Mouse (Mus musculus): Measurements from ENCODE around the gene Naaladl1. TPM values are rescaled to one million over a fixed set of nuclear protein-coding genes. Genes with fewer than 3 reads are reported as not detected.
"Not testable (repeated sequence)": the region's sequence is repeated elsewhere in the genome, so short reads cannot be mapped to it uniquely, and the experiment has no call there.

Gene Naaladl1
- total RNA-seq, 4 experiments from 2014 or later = 0.14 to 0.44 (median 0.17) TPM

DNA sequence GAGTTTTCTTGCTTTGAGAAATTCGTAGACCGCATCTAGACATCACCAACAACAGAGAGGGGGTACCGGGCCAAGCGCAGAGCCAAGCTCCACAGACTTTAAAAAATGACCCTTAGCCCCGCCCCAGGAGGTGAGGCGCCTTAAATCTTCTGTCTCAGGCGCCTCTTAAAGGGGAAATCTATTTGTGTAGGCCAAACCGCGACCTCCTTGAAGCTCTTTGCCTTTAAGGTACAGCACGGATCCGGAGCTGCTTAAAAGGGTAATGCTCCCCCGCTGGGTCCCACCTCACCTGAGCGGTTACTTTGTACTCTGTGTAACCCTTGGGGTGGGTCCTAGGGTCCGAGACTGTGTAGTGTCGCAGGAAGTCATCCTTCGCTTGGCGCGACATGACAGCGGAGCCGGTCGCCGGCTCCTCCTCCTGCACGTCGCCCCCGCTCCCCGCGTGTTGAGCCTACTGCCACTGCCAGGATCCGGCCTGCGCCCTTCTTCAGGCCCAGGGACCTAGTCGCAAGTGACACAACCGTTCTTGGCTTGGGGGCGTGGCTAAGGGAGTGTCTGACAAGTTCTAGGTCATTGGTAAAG lies 22.3 kb downstream of the Naaladl1 start, which contains the start of gene Snx15:
Gene Snx15, minus strand, starts transcription at position 545 of the 582 bp plus-strand sequence.
- DNase-seq (ENCODE audit: low spot score in 2 of 2) = peak; percentile 94 to 96

DNA sequence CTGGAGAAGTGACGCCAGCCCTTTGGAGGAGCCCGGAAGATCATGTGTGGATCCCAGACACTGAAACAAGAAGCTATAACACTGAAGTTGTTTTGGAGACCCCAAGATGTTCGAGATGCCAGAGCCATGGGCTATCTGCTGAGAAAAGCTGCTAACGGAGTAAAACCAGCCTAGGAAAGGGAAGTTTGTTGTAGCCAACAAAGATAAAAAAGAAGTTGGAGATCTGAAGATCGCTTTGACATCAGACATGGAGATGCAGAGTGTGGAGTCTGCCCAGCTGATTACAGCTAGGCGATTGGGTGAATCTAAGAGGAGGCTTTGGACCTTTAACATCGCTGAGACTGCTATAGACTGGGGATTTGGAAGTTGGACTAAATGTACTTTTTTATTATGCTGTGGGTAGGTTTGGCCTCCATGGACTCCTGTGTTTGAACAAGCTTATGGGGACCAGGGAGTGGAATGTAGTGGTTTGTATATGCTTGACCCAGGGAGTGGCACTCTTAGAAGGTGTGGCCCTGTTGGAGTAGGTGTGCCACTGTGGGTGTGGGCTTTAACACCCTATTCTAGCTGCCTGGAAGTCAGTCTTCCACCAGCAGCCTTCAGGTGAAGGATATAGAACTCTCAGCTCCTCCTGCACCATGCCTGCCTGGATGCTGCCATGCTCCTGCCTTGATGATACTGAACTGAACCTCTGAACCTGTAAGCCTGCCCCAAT lies 25.0 kb downstream of the Naaladl1 start:
- DNase-seq (ENCODE audit: low spot score in 2 of 2) = not testable (repeated sequence)

DNA sequence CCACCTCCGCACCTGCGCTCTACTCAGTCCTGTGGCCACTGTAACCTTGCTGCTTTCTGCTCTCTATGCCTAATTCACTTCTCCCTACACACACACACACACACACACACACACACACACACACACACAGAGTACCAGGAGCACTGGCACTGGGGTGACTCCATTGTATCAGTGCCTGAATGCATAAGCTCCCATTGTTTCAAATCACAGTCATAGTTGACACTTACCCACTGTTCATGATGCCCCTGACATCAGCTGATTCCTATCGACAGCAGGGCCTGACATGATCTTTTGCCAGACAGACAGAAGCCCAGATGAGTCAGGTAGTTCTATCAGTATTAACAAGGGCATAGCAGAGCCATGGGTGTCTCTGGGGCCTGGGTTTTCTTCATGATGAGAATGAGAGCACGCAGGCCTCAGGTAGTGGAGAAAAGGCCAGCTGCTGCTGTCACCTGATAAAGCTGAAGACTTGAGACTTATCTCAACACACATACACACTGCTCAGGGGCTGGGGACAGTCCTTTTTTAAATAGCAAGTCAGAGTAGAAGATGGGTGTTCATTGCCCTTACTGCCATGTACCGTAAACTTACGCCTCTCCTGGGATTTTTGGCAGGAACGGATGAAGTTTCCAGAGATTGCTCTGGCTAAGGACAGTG lies 26.7 kb downstream of the Naaladl1 start:
- no peak for DNase-seq (ENCODE audit: low spot score in 2 of 2)

DNA sequence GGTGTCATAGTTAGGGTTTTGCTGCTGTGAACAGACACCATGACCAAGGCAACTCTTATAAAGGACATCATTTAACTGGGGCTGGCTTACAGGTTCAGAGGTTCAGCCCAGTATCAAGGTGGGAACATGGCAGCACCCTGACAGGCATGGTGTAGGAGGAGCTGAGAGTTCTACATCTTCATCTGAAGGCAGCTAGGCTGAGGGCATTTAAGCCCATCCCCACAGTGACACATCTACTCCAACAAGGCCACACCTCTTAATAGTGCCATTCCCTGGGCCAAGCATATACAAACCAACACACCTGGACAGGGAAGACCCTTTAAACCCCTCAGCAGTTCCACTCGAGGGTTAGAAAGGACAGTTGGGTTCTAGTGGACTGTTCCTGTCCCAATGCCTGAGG lies 27.6 kb downstream of the Naaladl1 start:
- DNase-seq (ENCODE audit: low spot score in 2 of 2) = not testable (repeated sequence)

DNA sequence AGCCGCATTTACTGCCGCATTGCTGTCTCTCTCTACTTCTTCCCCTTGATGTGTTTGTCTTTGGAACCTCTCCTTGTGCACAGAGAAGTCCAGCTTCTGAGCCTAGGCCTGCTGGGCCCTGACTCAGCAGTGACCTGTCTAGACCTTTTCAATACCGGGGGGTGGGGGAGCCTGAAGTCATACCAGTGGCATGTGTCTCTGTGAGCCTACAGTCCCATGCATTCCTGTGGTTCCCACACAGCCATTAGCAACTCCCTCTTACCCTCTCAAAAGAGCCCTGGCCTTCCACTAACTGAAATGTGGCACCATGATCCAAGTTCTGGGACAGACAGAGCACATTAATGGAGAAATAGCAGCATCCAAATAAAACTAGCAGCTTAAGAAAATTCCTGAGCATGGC lies 30.8 kb downstream of the Naaladl1 start:
- DNase-seq (ENCODE audit: low spot score in 2 of 2) = no peak

DNA sequence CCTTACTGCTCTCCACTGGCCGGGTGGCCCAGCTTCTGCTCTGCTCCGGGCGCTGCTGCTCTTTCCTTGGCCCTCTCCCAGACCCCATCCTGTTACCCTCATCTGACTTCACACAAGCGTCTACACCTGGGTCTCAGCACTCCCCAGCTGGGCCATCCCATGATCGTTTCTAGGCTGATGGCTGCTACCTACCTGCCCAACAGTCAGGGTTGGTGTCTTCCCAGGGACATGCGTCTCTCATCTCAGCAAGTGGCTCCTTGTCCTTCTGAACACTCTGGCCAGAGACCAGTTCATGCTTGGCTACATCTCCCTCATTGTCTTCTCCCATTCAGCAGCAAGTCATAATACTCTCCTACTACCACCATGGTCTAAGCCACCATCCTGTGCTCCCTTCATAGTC lies 34.1 kb downstream of the Naaladl1 start:
- no peak for DNase-seq (ENCODE audit: low spot score in 2 of 2)

DNA sequence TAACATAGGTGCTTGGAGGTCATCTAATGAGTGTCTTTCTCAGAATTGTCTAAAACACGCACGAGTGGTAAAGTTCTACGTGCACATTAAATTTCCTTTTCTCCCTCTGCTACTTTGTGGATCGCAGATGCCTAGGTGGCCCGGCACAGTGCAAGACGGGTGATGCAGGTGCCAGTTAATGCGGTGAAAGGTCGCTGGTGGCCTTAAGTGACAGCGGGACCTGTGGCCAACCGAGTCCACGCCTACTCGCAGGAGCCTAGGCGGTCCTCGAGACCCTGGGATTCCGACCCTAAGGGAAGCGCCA lies 34.7 kb downstream of the Naaladl1 start:
- DNase-seq (ENCODE audit: low spot score in 2 of 2) = no peak

DNA sequence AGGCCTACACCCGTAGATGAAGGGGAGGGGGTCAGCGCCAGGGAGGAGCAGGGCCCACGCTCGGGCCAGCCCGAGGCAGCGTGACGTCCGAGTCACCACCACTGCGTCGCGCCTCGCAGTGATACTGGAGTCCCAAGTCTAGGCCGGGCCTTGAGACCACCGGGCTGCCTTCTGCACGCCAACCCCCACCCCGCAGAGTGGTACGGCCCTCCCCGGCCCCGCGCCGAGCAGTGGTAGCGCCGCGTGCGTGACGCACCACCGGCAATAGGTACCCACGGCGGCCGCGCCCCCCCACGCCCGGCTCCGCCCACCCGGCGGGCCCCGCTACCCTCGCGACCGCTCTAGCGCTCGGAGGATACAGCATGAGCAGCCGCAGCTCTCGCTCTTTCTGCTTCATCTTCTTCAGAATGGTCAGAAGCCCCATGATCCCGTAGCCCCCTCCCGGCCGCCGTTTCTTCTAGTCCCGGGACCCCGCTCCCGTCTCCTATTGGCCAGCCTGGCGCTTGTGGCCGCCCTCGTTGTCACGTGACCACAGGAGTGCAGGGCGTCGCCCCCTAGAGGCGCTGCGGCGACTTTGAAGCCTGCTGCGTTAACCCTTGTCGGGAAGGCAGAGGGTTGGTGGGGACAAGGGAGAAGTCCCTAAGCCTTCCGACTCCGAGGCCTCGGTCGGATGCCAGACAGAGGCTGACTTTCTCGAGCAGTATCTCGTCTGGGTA lies 35.3 kb downstream of the Naaladl1 start, which contains the start of gene Batf2:
Gene Batf2, plus strand, starts transcription at position 306 of the 716 bp plus-strand sequence.
- DNase-seq (ENCODE audit: low spot score in 2 of 2) = peak; percentile 88 to 93

DNA sequence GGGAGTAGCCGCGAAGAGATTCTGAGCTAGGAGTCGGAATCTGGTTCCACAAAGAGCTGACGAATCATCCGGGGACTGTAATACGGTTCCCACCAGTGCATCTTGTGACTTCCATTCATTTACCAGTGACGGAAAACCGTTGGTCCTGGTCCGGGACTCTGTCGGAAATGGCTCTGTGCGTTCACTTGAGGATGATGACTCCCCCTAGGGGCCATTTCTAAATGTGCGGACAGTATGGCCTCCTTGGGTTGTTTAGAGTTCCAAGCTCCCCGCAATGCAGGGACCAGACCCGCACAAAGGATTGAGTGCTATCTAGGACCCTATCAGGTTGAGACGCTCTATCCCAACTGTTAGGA lies 35.8 kb downstream of the Naaladl1 start, which contains the start of gene Arl2:
Gene Arl2, minus strand, starts transcription at position 155 of the 356 bp plus-strand sequence.
- DNase-seq (ENCODE audit: low spot score in 2 of 2) = peak in 1 of 2 experiments; percentile 83

DNA sequence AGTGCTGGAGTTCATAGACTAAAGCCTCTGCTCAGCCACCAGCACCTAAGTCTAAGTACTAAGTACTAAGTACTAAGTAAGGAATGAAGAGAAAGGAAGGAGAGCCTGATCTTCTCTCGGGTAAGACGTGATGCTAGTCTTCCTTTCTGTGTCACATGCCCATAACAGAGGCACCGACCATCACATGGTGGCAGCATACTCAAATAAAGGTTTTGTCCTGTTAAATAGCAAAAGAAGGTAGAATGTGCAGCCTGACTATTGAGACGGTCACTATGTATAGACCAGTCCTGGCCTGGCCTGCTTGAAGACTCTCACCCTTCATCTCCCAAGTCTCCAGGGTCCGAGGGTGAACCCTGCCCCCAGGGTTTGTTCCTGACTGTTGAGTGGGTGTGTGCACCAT lies 39.3 kb downstream of the Naaladl1 start:
- no peak for DNase-seq (ENCODE audit: low spot score in 2 of 2)

DNA sequence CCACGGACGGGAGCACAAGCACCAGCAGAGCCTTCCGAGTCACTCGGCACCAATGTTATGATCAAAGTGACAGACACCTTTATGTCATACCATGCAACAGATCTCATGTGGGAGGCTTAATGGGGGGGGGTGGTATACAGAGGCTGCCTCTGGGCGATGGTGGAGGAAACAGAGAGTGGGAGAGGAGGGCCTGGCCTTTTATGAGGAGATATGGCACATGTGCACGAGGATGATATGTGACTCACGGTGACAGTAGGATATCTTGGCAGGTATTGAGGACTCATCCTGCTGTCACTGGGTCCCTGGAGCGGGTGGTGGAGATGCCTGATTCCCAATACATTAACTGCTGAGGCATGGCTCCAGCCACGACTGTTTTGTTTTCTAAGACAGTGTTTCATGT lies 49.6 kb downstream of the Naaladl1 start:
- no peak for DNase-seq (ENCODE audit: low spot score in 2 of 2)

DNA sequence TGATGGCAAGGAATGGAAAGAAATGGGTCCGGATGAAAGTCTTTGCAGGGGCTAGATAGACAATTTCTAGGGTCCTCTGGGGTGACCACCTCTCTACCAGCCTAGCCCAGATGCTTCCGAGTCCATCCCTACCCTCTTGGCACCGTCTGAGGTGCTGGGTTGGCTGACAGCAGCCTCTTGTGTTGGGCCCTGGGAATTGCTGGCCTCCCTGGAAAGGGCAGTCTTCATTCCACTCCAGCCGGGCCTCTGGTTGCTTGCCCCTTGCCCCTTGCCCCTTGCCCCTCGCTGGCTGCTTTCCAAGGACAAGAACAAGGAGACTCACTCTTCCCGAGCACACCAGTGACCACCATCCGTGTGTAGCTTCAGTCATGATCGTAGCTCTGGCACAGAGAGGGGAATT lies 50.8 kb downstream of the Naaladl1 start:
- no peak for DNase-seq (ENCODE audit: low spot score in 2 of 2)

DNA sequence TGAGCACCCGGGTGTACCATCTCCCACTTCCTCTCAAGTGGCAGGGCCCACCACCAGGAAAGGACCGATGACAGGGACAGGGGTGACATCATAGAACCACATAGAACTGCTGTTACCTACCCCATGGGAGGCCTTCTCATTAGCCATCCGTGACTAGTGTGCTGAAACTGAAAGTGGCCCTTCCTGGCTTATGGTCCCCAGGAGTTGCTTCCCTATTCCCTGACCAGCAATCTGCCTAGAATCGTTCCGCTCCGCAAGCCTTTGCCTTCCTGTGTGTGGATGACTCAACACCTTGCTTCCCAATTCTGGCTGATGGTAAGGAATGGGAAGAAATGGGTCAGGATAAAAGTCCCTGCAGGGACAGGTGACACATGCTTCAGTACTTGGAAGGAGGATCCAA lies 51.6 kb downstream of the Naaladl1 start:
- DNase-seq (ENCODE audit: low spot score in 2 of 2) = no peak

DNA sequence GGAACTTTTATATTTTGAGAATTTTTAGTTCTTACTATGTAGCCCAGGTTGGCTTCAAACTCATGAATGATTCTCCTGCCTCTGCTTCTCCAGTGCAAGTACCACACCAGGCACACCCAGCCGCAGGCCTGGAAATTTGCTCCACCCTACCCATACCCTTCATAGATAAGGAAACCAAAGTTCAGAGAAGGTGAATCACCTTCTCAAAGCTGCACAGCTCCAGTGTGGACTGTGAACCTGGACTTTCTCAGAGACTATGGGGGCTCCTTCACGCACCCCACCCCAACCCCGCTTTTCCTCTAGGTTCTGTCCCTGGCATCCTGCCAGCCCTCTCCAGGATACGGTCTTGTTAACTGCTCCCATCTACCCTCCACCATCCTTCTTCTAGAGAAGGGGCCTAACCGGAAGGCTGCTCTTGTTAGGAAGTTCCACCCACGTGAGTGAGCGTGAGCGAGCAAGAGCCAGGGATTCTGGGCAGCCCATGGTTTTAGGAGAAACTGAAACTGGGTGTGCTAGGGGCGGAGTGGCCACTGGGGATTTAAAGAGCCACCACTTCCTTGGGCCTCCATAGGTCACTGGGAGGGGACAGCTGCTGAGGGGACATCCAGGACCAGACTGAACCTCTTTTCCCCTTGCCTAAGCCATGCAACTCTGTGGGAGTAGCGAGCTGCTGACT lies 58.4 kb downstream of the Naaladl1 start:
- no peak for DNase-seq (ENCODE audit: low spot score in 2 of 2)

Other genes with a start within 250 kb of the Naaladl1 start
- gene Frmd8, start 230.5 kb upstream of the Naaladl1 start, total RNA-seq (2022) = 10 to 100 TPM; 12.1 to 19.9 (median 13.7) TPM
- gene Slc25a45, start 228.0 kb upstream of the Naaladl1 start, total RNA-seq (2022) = 1 to 10 TPM; 3.2 to 5.1 (median 4.1) TPM
- gene Tigd3, start 211.6 kb upstream of the Naaladl1 start, total RNA-seq (2022) = 1 to 10 TPM; 3.9 to 5.6 (median 5.0) TPM
- 10 to 100 TPM; 76.4 to 87.8 (median 81.6) TPM for gene Dpf2, start 192.8 kb upstream of the Naaladl1 start, total RNA-seq (2022)
- 1 to 10 TPM; 6.1 to 7.4 (median 6.4) TPM for gene Cdc42ep2, start 181.0 kb upstream of the Naaladl1 start, total RNA-seq (2022)
- gene Pola2, start 141.6 kb upstream of the Naaladl1 start, total RNA-seq (2022) = 1 to 10 TPM; 4.4 to 6.6 (median 5.6) TPM
- gene Slc22a20, start 119.6 kb upstream of the Naaladl1 start, total RNA-seq (2022) = not detected
- gene Capn1, start 89.9 kb upstream of the Naaladl1 start, total RNA-seq (2022) = 10 to 100 TPM; 25.6 to 31.5 (median 28.0) TPM
- 10 to 100 TPM; 35.7 to 40.3 (median 37.6) TPM for gene Syvn1, start 59.2 kb upstream of the Naaladl1 start, total RNA-seq (2022)
- gene Mrpl49, start 48.0 kb upstream of the Naaladl1 start, total RNA-seq (2022) = 10 to 100 TPM; 42.7 to 55.2 (median 44.9) TPM
- gene Fau, start 47.9 kb upstream of the Naaladl1 start, total RNA-seq (2022) = 100 to 1,000 TPM; 737 to 869 (median 805) TPM
- gene Znhit2, start 44.6 kb upstream of the Naaladl1 start, total RNA-seq (2022) = 10 to 100 TPM; 33.0 to 38.8 (median 37.3) TPM
- gene Tm7sf2, start 37.4 kb upstream of the Naaladl1 start, total RNA-seq (2022) = 10 to 100 TPM; 18.9 to 29.9 (median 23.2) TPM
- gene Vps51, start 28.6 kb upstream of the Naaladl1 start, total RNA-seq (2022) = 10 to 100 TPM; 79.4 to 88.4 (median 84.3) TPM
- not detected for gene Tmem262, start 25.7 kb upstream of the Naaladl1 start, total RNA-seq (2022)
- gene Gm28374, start 23.5 kb upstream of the Naaladl1 start, total RNA-seq (2022) = 1 to 10 TPM in 1 of 4 experiments, not detected in 3; 1.1 TPM
- 10 to 100 TPM; 38.9 to 44.5 (median 41.9) TPM for gene Zfpl1, start 20.8 kb upstream of the Naaladl1 start, total RNA-seq (2022)
- gene Cdca5, start 20.8 kb upstream of the Naaladl1 start, total RNA-seq (2022) = under 1 TPM in 3 of 4 experiments, not detected in 1; 0.21 to 0.25 (median 0.23) TPM
- gene AC131692.1, start 11.4 kb upstream of the Naaladl1 start, total RNA-seq (2022) = not detected
- 10 to 100 TPM; 13.0 to 20.1 (median 16.1) TPM for gene Sac3d1, start 12.9 kb downstream of the Naaladl1 start, total RNA-seq (2022)
- gene Snx15, start 22.5 kb downstream of the Naaladl1 start, total RNA-seq (2022) = 10 to 100 TPM; 36.9 to 50.9 (median 45.7) TPM
- 1 to 10 TPM in 1 of 4 experiments, under 1 TPM in 3; 0.67 to 1.4 (median 0.76) TPM for gene Batf2, start 35.2 kb downstream of the Naaladl1 start, total RNA-seq (2022)
- 100 to 1,000 TPM in 2 of 4 experiments, 10 to 100 TPM in 2; 89.4 to 109 (median 102) TPM for gene Arl2, start 35.8 kb downstream of the Naaladl1 start, total RNA-seq (2022)
- under 1 TPM in 2 of 4 experiments, not detected in 2; 0.51 to 0.73 TPM for gene Majin, start 78.6 kb downstream of the Naaladl1 start, total RNA-seq (2022)
- not detected for gene Gpha2, start 120.6 kb downstream of the Naaladl1 start, total RNA-seq (2022)
- gene Ppp2r5b, start 130.1 kb downstream of the Naaladl1 start, total RNA-seq (2022) = 100 to 1,000 TPM; 148 to 158 (median 153) TPM
- gene Atg2a, start 135.9 kb downstream of the Naaladl1 start, total RNA-seq (2022) = 10 to 100 TPM; 31.8 to 35.7 (median 35.4) TPM
- 10 to 100 TPM; 31.0 to 36.8 (median 35.8) TPM for gene Ehd1, start 170.9 kb downstream of the Naaladl1 start, total RNA-seq (2022)
- 1 to 10 TPM; 5.4 to 7.4 (median 5.5) TPM for gene Cdc42bpg, start 200.7 kb downstream of the Naaladl1 start, total RNA-seq (2022)
- gene Men1, start 229.2 kb downstream of the Naaladl1 start, total RNA-seq (2022) = 10 to 100 TPM; 58.9 to 66.9 (median 62.6) TPM
- 100 to 1,000 TPM in 2 of 4 experiments, 10 to 100 TPM in 2; 91.7 to 111 (median 101) TPM for gene Map4k2, start 235.4 kb downstream of the Naaladl1 start, total RNA-seq (2022)

Data from left cerebral cortex, adult 8-10 months (tissue).